Mouse (Mus musculus) retina, adult 2 months (tissue): Measurements from ENCODE around the gene Dnal1.
A peak's percentile ranks its signal among the peaks of the same experiment; 100 is the strongest.
"Not testable (repeated sequence)": the region's sequence is repeated elsewhere in the genome, so short reads cannot be mapped to it uniquely, and the experiment has no call there.

Experiments
- DNase-seq: peaks from one replicate; pipeline ENCODE4 v3.0.0-alpha.2; 2012; ENCODE audit warnings: low read depth, low spot score

Gene Dnal1

GRCm38 (mm10) chr12:84114153-84114994 lies at the start of gene Dnal1:
TSS of gene Dnal1 (plus strand) at chr12:84114366.
- DNase-seq, result peak; percentile 81

DNA sequence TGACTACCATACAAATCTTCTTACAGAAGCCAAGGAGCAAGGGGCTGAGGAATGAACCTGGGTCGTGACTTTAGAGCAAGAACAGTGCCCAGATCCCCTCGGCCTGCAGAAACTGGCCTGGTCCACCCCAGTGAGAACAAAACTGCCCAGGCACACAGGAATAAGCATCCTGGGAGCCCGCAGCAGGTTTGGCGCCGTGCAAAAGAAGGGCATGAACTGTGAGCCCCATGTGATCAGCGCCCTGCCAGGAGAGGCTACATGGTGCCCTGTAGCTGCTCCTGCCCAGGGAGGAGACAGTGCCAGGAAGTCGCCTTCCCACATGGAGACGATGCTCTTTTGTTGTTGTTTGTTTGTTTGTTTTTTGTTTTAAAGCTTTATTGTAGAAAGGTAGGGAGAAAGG lies 49.5 kb upstream of the Dnal1 start:
- no peak for DNase-seq

DNA sequence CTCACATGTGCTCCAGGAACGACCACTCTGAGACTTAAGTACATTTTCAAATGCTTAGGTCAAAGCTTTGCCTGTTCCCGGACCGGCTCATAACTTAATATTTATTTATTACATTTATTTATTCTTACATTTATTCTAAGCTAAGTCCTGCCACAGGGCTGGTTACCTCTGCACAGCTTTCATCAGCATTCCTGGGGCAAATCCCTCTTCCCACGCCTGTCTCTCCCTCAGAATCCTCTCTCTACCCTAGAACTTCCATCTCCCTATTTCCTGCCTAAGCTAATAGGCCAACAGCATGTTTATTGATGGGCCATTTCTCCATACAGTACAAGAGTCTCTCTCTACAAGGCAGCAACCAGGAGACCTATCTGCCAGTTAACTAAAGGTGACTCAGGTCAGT lies 46.4 kb upstream of the Dnal1 start:
- no peak for DNase-seq

DNA sequence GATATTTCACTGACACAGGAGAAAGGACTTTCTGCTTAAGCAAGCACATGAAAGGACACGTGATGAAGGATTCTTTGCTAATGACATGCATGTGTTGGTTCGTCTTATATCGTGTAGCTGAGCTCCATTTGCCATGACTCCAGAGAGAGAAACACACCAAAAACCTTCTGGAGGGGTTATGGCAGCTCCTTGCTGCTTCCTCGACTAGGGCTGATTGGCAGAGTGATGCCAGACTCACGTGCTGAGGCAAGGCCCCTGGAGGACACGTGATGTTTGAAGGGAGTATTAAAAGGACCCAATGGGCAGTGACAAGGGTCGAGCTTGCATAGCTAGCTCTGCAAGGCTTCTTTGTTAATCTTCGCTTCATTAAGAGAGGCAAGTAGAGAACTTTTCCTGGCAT lies 45.9 kb upstream of the Dnal1 start:
- no peak for DNase-seq

DNA sequence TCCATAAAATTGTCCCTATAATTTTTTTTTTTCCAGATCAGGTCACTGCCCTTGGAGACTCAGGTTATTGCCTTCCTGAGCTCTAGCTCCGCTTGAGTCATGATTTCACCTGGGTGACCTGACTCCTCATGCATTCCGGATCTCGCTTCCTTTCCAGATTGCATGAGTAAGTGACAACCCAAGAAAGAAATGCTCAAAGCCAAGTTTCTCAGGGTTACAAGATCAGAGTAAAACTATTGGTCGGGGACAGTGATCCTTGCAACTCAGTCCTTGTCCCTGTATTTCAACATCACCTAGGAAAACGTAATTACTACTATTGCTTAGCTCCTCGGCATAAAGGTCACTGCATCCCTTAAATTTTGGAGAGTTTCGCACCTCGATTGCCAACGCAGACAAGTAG lies 45.2 kb upstream of the Dnal1 start, which contains the start of gene Acot5:
Gene Acot5, plus strand, starts transcription at position 340 of the 400 bp plus-strand sequence.
- DNase-seq, result no peak

- not testable (repeated sequence) for DNase-seq
These were observed 44.6 kb upstream of the Dnal1 start for GRCm38 (mm10) chr12:84069582-84069981.

- DNase-seq, result no peak
These were observed 42.5 kb upstream of the Dnal1 start for GRCm38 (mm10) chr12:84071696-84072095.

DNA sequence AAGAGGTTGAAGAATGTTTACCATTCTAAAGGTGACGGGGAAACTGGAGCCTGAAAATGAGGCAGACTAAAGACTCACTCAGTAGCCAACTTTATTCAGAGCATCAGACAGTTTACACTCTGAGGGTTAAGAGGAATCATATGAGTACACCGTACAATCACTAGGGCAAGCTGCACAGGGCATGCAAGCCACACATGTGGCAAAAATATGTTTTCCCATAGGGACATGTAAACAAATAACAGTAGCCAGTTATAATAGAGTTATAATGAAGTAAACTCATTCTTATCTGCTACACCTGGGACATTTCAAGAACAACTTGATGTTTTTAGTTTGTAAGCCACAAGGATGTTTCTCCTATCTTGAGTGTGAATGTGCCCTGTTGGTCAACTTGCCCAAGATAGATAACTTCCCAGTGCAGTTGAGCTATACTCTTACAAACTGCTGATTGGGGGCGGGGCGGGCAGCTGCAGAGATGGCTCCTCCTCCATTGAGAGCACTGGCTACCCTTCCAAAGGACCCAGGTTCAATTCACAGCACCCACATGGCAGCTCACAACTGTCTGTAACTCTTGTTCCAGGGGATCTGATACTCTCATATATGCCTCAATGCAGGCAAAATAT lies 36.7 kb upstream of the Dnal1 start:
- DNase-seq, result no peak

DNA sequence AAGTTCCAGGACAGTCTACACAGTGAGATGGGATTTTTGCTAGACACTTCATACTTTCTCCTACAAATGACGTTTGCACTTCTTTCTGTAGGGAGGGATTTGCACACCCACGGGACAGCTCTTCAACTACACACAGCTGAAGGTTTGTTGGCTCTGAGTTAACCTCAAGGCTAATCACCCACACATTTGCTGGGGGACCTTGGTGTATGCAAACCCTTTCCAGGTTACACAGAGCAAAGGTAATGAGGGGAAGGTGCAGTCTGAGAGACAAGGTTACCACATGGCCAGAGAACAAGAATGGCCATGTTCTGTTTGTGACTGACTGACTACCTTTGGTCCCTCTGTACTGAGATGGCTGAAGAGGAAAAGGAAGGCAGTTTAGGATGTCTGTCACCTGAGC lies 30.3 kb upstream of the Dnal1 start:
- DNase-seq, result no peak

DNA sequence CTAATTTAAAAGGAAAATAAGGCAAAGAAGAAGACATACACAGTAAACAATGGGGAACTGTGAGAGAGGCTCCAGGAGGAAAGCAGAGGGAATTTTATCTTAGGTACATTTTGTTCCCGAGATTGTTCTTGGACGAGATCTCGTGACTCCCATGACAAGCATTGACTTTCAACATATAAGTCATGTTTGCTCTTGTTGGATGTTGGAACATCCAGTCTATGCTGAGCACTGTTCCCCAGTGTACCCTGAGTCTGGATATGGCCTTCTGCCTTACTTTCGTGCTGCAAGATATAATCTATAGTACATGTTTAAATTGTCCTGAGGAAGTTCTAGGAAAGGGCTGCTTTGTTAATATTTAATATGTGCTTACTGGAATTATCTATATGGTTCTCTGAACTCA lies 29.6 kb upstream of the Dnal1 start:
- DNase-seq, result no peak

DNA sequence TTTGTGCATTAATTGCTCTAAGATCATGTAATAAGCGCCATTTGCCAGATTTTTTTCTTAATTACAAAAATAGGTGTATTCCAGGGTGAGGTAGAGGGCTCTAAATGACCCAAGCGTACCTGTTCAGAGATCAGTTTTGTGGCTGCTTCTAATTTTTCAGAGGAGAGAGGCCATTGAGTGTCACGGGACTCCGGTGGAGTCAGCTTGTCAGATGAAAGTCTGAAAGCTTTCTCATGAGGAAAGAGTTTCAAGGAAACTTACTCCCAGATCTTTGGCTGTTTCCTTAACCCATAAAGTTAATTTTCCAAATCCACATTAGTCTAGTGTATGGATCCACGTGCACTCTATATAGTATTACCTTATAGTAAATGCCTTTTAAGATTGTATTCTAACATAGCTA lies 19.5 kb upstream of the Dnal1 start:
- not testable (repeated sequence) for DNase-seq

DNA sequence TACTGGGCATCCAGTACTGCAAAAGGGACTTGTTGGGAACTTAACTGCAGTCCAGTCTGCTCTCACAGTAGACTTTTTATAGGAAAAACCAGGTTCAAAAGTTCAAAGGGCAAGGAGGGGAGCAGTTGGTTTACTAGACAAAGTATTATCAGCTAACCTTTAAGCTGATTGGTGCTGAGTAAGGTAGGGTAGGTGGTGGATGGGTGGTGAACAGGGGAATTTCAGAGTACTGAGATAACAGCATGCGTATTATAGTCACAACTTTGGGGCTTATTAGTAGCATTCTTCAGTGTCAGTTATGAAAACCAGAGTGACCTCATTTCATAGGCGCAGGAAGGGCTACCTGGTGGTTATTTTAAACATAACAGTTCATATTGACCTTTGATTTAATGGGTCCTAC lies 14.6 kb upstream of the Dnal1 start:
- DNase-seq, result no peak

GRCm38 (mm10) chr12:84100071-84100470 lies 14.1 kb upstream of the Dnal1 start:
- no peak for DNase-seq

GRCm38 (mm10) chr12:84100604-84101492 lies 13.3 kb upstream of the Dnal1 start, which contains the start of gene Acot6:
TSS of gene Acot6 (plus strand) at chr12:84100654.
- DNase-seq, result not testable (repeated sequence)

DNA sequence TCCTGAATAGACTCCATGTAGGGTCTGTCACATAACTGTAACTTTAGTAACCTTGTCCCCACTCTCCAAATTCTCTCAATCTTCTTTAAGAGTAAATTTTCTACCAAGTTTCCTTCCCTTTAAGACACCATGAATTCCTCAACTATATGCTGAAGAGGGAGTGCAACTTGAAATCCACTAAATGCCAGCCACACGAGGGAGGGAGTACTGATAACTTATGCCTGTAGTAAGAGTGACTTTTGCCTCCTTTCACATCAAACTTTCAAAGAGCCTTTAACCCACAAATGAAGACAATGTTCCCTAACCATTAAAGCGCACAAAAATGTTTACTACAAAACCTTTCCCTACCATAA lies 12.7 kb upstream of the Dnal1 start:
- DNase-seq, result no peak

DNA sequence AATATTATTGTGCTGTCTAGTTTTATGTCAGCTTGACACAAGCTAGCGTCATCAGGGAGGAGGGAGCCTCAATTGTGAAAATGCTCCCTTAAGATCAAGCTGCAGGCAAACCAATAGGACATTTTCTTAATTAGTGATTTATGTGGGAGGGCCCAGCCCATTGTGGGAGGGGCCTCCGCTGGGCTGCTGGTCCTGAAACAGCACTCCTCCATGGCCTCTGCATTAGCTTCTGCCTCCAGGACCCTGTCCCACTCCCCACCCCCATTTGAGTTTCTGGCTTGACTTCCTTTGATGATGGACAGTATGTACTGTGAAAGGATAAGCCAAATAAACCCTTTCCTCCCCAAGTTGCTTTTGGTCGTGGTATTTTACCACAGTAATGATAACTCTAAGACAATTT lies 7.2 kb upstream of the Dnal1 start:
- no peak for DNase-seq

DNA sequence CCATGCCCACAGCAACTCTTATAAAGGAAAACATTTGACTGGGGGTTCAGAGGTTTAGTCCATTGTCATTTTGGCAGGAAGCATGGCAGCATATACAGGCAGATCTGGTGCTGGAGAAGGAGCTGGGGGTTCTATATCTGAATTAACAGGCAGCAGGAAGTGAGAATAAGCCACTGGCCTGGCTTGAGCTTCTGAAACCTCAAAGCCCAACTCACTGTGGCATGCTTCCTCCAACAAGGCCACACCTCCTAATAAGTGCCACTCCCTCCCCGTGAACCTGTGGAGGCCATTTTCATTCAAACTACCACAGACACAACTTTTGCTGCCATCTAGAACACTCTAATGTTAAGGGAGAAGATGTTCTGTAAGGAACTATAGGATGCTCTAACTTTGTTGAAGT lies 6.5 kb upstream of the Dnal1 start:
- DNase-seq, result no peak

GRCm38 (mm10) chr12:84109924-84110323 lies 4.2 kb upstream of the Dnal1 start:
- DNase-seq, result no peak

DNA sequence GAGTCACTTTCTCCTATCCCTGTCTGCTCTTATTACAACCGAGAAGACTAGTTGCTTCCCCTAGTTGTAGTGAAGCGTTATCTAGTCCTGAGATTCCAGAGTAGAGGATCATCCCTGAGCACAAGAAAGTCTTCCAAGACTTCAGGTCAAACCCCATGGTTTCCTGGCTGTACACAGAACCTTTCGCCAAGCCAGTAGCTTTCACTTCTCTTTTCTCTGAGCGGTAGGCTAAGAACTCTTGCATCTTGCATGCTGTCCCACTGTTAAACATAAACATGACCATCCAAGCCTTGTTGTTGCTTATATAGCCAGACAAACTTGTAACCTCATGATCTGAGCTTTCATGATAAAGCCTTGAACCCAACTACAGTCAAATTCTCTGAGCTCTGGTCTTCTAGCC lies 3.4 kb upstream of the Dnal1 start:
- DNase-seq, result no peak

- DNase-seq, result no peak
These were observed 490 bp upstream of the Dnal1 start for GRCm38 (mm10) chr12:84113676-84114075.

- DNase-seq, result no peak
These were observed 5.4 kb downstream of the Dnal1 start for GRCm38 (mm10) chr12:84119584-84119983.

- no peak for DNase-seq
These were observed 11.7 kb downstream of the Dnal1 start for GRCm38 (mm10) chr12:84125892-84126291.
